Mouse (Mus musculus): ENCODE results near the gene 4930568D16Rik.

GRCm38 (mm10) chr2:35398184-35398828 is 30.8 kb upstream of the 4930568D16Rik start:
- no peak for TF ChIP-seq CTCF (IDR thresholded peaks at IDR 0.05; ENCODE audit: borderline replicate concordance, insufficient read depth, low read depth, low read length)
- no peak for TF ChIP-seq POLR2A (IDR thresholded peaks at IDR 0.05; ENCODE audit: borderline replicate concordance, insufficient read depth, low read length)
